ENCODE assay signal across 8 mouse cellular contexts in genomic region chr4:135271419-135271828, GRCm38 (mm10). TPM values are rescaled to one million over a fixed set of nuclear protein-coding genes. Genes with fewer than 3 reads are reported as not detected.
A peak's percentile ranks its signal among the peaks of the same experiment; 100 is the strongest.
DNase-seq lines count a peak whose midpoint lies in the region; ATAC-seq and TF ChIP-seq lines count a peak whose summit lies in the region.

No protein-coding gene starts in this region.

- no peaks in the 10 kb centered on the region for H3K27me3 ChIP-seq in ES-Bruce4 (ENCODE audit: control insufficient read depth, insufficient read depth, low read length, poor library complexity, severe bottlenecking)
- peaks cover 25% of the 10 kb centered on the region for H3K27me3 ChIP-seq in embryonic facial prominence, embryonic 10.5 days (replicated peaks; ENCODE audit: low read depth, poor library complexity, severe bottlenecking)
- no peaks in the 10 kb centered on the region for H3K27me3 ChIP-seq in liver, embryonic 16.5 days (ENCODE audit: control insufficient read depth, insufficient read depth, low read depth, low read length)
- H3K27me3 ChIP-seq in splenic B cell, adult 2 months (ENCODE audit: control insufficient read depth, insufficient read depth, low read length, poor library complexity, severe bottlenecking), result no peaks in the 10 kb centered on the region

- H3K4me2 ChIP-seq in liver, embryonic 16.5 days (ENCODE audit: low read depth, low read length), result peak overlapping the region; percentile 84

- no peak for TF ChIP-seq EP300 in ES-Bruce4 (IDR thresholded peaks at IDR 0.05; ENCODE audit: insufficient read depth, low read depth, low read length)

- TF ChIP-seq POLR2A in ES-Bruce4 (IDR thresholded peaks at IDR 0.05; ENCODE audit: insufficient read depth, low read length), result no peak

- H3K36me3 ChIP-seq in ES-Bruce4 (ENCODE audit: control insufficient read depth, insufficient read depth, low read length, poor library complexity, severe bottlenecking), result peaks cover 9% of the 10 kb centered on the region; the same call in 1 of the 2 replicates
- peaks cover 32% of the 10 kb centered on the region for H3K36me3 ChIP-seq in embryonic facial prominence, embryonic 10.5 days (replicated peaks)
- no peaks in the 10 kb centered on the region; the same call in 1 of the 2 replicates for H3K36me3 ChIP-seq in liver, embryonic 16.5 days (ENCODE audit: control insufficient read depth, insufficient read depth)
- no peaks in the 10 kb centered on the region for H3K36me3 ChIP-seq in splenic B cell, adult 2 months (ENCODE audit: control insufficient read depth, insufficient read depth, low read length, poor library complexity, severe bottlenecking)

- H3K4me3 ChIP-seq in ES-Bruce4 (ENCODE audit: low read depth, low read length), result peak overlapping the region; percentile 65
- peak overlapping the region; percentile 96 for H3K4me3 ChIP-seq in embryonic facial prominence, embryonic 10.5 days
- H3K4me3 ChIP-seq in liver, embryonic 16.5 days (ENCODE audit: low read depth, low read length), result peak overlapping the region; percentile 96

- peaks cover 4% of the 10 kb centered on the region for H3K4me1 ChIP-seq in ES-Bruce4 (ENCODE audit: control insufficient read depth, insufficient read depth, low read length)
- peaks cover 55% of the 10 kb centered on the region for H3K4me1 ChIP-seq in embryonic facial prominence, embryonic 10.5 days
- H3K4me1 ChIP-seq in liver, embryonic 16.5 days (ENCODE audit: control insufficient read depth, low read depth, low read length), result peaks cover 54% of the 10 kb centered on the region

- TF ChIP-seq CTCF in ES-Bruce4 (IDR thresholded peaks at IDR 0.05; ENCODE audit: low read depth, low read length), result no peak

- WGBS in embryonic facial prominence, embryonic 10.5 days, result under 1% methylated on average over 20 of the region's 20 CpGs
- under 1% methylated on average over 20 of the region's 20 CpGs for WGBS in liver, embryonic 16.5 days (ENCODE audit: insufficient replicate concordance)

- peak; percentile 28 for DNase-seq in gastrocnemius, postnatal 14 days
- DNase-seq in gastrocnemius, adult 18-20 months (ENCODE audit: low spot score), result no peak
- DNase-seq in embryonic facial prominence, embryonic 10.5 days (ENCODE audit: low spot score), result peak; percentile 33
- DNase-seq in heart, postnatal 36 days, result peak; percentile 46 to 69
- peak; percentile 38 for DNase-seq in splenic B cell, adult 2 months (ENCODE audit: low read depth, low spot score)
- DNase-seq in left cerebral cortex, postnatal 10 days (ENCODE audit: extremely low spot score in 1 of 2, low spot score in 2 of 2), result no peak

- H3K9me3 ChIP-seq in ES-Bruce4 (replicated peaks; ENCODE audit: control insufficient read depth, insufficient read depth, low read length, poor library complexity, severe bottlenecking), result no peaks in the 10 kb centered on the region
- no peaks in the 10 kb centered on the region for H3K9me3 ChIP-seq in embryonic facial prominence, embryonic 10.5 days
- H3K9me3 ChIP-seq in liver, embryonic 16.5 days (replicated peaks; ENCODE audit: control insufficient read depth, low read length), result no peaks in the 10 kb centered on the region

- intact Hi-C loops in gastrocnemius, postnatal 14 days (cut with DNase I; ENCODE audit: low total_unique reads), result loop anchor here (5.0 kb wide), 2 partner anchors 36 to 44 kb away; no protein-coding TSS in a partner anchor
- intact Hi-C loops in heart, postnatal 36 days (cut with DNase I), result loop anchor here (1.0 kb wide), 1 partner anchor 17 kb away; no protein-coding TSS in a partner anchor
- intact Hi-C loops in left cerebral cortex, postnatal 10 days (cut with DNase I), result loop anchor here (5.0 kb wide), 1 partner anchor 41 kb away; no protein-coding TSS in a partner anchor

- peak overlapping the region; percentile 83 for H3K9ac ChIP-seq in ES-Bruce4 (ENCODE audit: low read depth, poor library complexity, severe bottlenecking)
- peak overlapping the region; percentile 97 for H3K9ac ChIP-seq in liver, embryonic 16.5 days (ENCODE audit: low read depth, low read length)

- no peak for ATAC-seq in liver, embryonic 16.5 days (ENCODE audit: low read depth)

- H3K27ac ChIP-seq in ES-Bruce4 (ENCODE audit: insufficient read depth, low read length), result peak overlapping the region; percentile 15; the same call in 1 of the 2 replicates
- H3K27ac ChIP-seq in embryonic facial prominence, embryonic 10.5 days (replicated peaks), result peak overlapping the region; percentile 98
- peak overlapping the region; percentile 94 for H3K27ac ChIP-seq in liver, embryonic 16.5 days (ENCODE audit: low read length)

RNA-seq across cellular contexts. Expression of gene Clic4, which starts 1.2 kb away (rescaled TPM):
- total RNA-seq in gastrocnemius, postnatal 14 days (2021), result 10 to 100 TPM; 41.0 to 50.9 TPM
- total RNA-seq in gastrocnemius, adult 18-20 months (2021), result 10 to 100 TPM; 27.6 to 40.4 TPM
- polyA plus RNA-seq in ES-Bruce4 (2011; ENCODE audit: insufficient read depth, insufficient read length, low read depth, missing spikeins), result 151 TPM in 2 replicates
- 207 and 211 TPM in 2 replicates for polyA plus RNA-seq in embryonic facial prominence, embryonic 10.5 days (2016; fragmentation: Nextera tagmentation; extraction: Ambion mirVana)
- 100 to 1,000 TPM; 241 to 254 TPM for total RNA-seq in heart, postnatal 36 days (2021)
- polyA plus RNA-seq in liver, embryonic 16.5 days (2015; fragmentation: Nextera tagmentation; extraction: Ambion mirVana), result 109 and 110 TPM in 2 replicates
- total RNA-seq in left cerebral cortex, postnatal 10 days (2021), result 10 to 100 TPM; 27.1 to 27.6 TPM

Comparison
In these comparisons a context has a peak if more than half of its experiments do, and no peak if none do; other contexts are left out.
1. DNase-seq: peak in gastrocnemius, postnatal 14 days (single experiment), embryonic facial prominence, embryonic 10.5 days (single experiment), heart, postnatal 36 days (2 of 2) and splenic B cell, adult 2 months (single experiment); none in gastrocnemius, adult 18-20 months (single experiment) and left cerebral cortex, postnatal 10 days (0 of 2).
2. H3K27ac ChIP-seq: peak in every context shown above with its lines; median percentile 98 in embryonic facial prominence, embryonic 10.5 days; 94 in liver, embryonic 16.5 days; 15 in ES-Bruce4.
3. RNA of gene Clic4, which starts 1.2 kb away (total RNA-seq): 241 to 254 TPM in heart, postnatal 36 days; 41.0 to 50.9 TPM in gastrocnemius, postnatal 14 days, 27.6 to 40.4 TPM in gastrocnemius, adult 18-20 months and 27.1 to 27.6 TPM in left cerebral cortex, postnatal 10 days; every median in the first group is over 4 times any median in the second.
4. Peak in every context shown above with its lines, with median percentiles within 50 percentile points of each other: H3K4me3 ChIP-seq.